Mouse (Mus musculus) lung, embryonic 14.5 days (tissue): ENCODE data around the gene Gm13030. TPM values are rescaled to one million over a fixed set of nuclear protein-coding genes. Genes with fewer than 3 reads are reported as not detected.
A peak's percentile ranks its signal among the peaks of the same experiment; 100 is the strongest.

ENCODE experiments used
- ATAC-seq: fragments of 200-750 bp; cut with Nextera tagmentation; 2 replicates; pipeline ENCODE4 v1.8.0; 2017; ENCODE audit warnings: mild to moderate bottlenecking, moderate TSS enrichment, moderate library complexity; ENCODE audit not compliant: insufficient read depth
- DNase-seq: peaks from one replicate; pipeline ENCODE4 v3.0.0-alpha.2; 2015
- H3K27ac ChIP-seq: fragments of 300-500 bp; sonication (generic); 2 replicates; pipeline ENCODE4 v1.5.1; 2014; ENCODE audit warnings: low read depth, mild to moderate bottlenecking, moderate library complexity
- H3K27me3 ChIP-seq: fragments of 300-500 bp; sonication (generic); 2 replicates; pipeline ENCODE4 v1.6.1; 2014; ENCODE audit warnings: low read length, control low read depth; ENCODE audit not compliant: insufficient read depth
- H3K36me3 ChIP-seq: fragments of 300-500 bp; sonication (generic); 2 replicates; pipeline ENCODE4 v1.6.1; 2014; ENCODE audit warnings: control low read depth; ENCODE audit not compliant: insufficient read depth
- H3K4me1 ChIP-seq: fragments of 300-500 bp; sonication (generic); 2 replicates; pipeline ENCODE4 v1.6.1; 2014; ENCODE audit warnings: antibody characterized with exemption, control low read depth; ENCODE audit not compliant: insufficient read depth
- H3K4me2 ChIP-seq: fragments of 300-500 bp; sonication (generic); 2 replicates; pipeline ENCODE4 v1.6.1; 2014; ENCODE audit warnings: mild to moderate bottlenecking
- H3K4me3 ChIP-seq: fragments of 300-500 bp; sonication (generic); 2 replicates; pipeline ENCODE4 v1.5.1; 2014; ENCODE audit warnings: low read depth, low read length
- H3K9ac ChIP-seq: fragments of 300-500 bp; sonication (generic); 2 replicates; pipeline ENCODE4 v1.6.1; 2014
- H3K9me3 ChIP-seq: fragments of 300-500 bp; sonication (generic); 2 replicates; pipeline ENCODE4 v1.6.1; 2016; ENCODE audit warnings: low read depth, low read length, control low read depth
- CTCF ChIP-seq: IDR thresholded peaks from 2 replicates; pipeline ENCODE4 v1.5.1; 2016; ENCODE audit warnings: antibody characterized with exemption, low read depth
- WGBS: fragments of 180-500 bp; shearing (Covaris S2); extraction: QIAGEN DNeasy Blood & Tissue Kit; methylation state at CpG from one replicate; pipeline ENCODE4 v1.1.7; 2014; 5-methylcytosine and 5-hydroxymethylcytosine counted together
- polyA plus RNA-seq: library from polyadenylated mRNA; unstranded; fragments of >200 nt; fragmentation: Nextera tagmentation; extraction: Ambion mirVana; gene quantifications from 2 replicates; pipeline ENCODE4 v1.2.1, GENCODE M21; 2014

Gene Gm13030
- polyA plus RNA-seq, 1 experiment from 2014 or later = not detected

DNA sequence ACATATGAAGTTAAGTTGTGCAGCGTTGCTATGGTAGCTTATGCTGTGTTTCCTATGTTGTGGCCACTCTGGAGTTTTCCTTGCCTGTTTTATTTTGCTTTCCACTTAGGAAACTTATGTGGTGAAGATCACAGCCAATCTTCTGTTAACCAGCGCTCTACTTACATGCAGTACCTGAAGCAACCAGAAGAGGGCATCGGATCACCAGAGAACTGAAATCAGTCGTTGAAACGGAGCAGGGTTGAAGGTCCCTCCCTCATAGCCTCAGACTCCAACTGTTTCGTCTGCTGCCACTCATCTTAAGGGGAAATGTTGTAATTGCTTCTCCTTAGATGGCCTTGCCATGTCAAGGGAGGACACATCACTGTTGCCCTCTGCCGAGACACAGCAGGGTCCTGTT is 7.4 kb downstream of the Gm13030 start:
- 11% methylated on average over 7 of the region's 7 CpGs for WGBS
- no peaks in the 10 kb centered on the region for H3K9me3 ChIP-seq
- no peak overlapping the region for H3K4me3 ChIP-seq
- H3K27ac ChIP-seq = no peak overlapping the region
- DNase-seq = peak; percentile 90
- peak; percentile 94 for TF ChIP-seq CTCF
- no peak overlapping the region for H3K9ac ChIP-seq
- H3K36me3 ChIP-seq = no peaks in the 10 kb centered on the region
- no peak for ATAC-seq
- H3K4me1 ChIP-seq = no peaks in the 10 kb centered on the region
- no peak overlapping the region for H3K4me2 ChIP-seq
- no peaks in the 10 kb centered on the region for H3K27me3 ChIP-seq

DNA sequence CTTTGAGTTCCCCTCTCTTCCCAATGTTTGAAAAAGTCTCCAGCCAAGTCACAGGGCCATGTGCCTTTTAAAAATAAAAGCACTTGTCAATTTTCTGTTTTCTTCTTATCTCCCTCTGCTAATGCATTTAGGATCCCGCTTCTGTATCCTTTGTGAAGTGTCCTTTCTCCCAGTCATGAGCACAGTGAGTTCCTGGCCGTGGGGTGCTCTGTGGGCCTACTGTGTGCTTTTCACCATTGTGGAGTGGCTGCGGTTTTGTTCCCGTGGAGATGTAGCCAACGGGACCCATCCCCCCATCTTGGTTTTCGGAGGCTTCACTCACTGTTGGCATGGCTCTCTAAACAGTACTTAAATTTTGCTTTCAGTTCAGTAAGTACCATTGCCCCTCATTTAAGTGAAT is 7.8 kb downstream of the Gm13030 start:
- ATAC-seq (no peak), DNase-seq (no peak)
- TF ChIP-seq CTCF = no peak
- no peaks in the 10 kb centered on the region for H3K36me3 ChIP-seq
- H3K9me3 ChIP-seq = no peaks in the 10 kb centered on the region
- no peak overlapping the region for H3K4me2 ChIP-seq
- H3K4me3 ChIP-seq = no peak overlapping the region
- H3K9ac ChIP-seq = no peak overlapping the region
- no peaks in the 10 kb centered on the region for H3K4me1 ChIP-seq
- no peaks in the 10 kb centered on the region for H3K27me3 ChIP-seq
- no peak overlapping the region for H3K27ac ChIP-seq
- 63% methylated on average over 6 of the region's 6 CpGs for WGBS

DNA sequence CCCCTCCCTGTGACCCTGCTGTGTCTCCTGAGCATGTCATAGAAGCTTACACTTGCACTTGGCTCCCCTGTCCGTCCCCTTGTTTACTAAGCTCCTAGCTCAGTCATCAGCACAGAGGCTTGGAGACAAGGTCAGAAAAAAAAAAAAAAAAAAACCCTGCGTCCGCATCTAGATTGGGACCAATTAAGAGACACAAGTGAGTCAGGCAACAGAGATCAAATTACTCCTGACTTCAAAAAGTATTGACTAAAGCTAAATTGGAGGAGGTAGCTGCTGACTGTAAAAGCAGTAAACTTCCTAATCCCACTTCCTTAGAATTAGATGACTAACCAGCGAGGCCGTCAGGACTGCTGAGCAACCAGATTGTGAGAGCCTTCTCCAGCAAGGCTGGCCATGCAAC is 8.7 kb downstream of the Gm13030 start:
- Histone ChIP-seq H3K36me3 (no peaks in the 10 kb centered on the region), H3K4me3 (no peak overlapping the region), H3K4me2 (no peak overlapping the region), H3K27me3 (no peaks in the 10 kb centered on the region), H3K9ac (no peak overlapping the region), H3K9me3 (no peaks in the 10 kb centered on the region), H3K4me1 (no peaks in the 10 kb centered on the region), H3K27ac (no peak overlapping the region)
- ATAC-seq = no peak
- no peak for TF ChIP-seq CTCF
- DNase-seq = no peak
- WGBS = 36% methylated on average over 5 of the region's 5 CpGs

DNA sequence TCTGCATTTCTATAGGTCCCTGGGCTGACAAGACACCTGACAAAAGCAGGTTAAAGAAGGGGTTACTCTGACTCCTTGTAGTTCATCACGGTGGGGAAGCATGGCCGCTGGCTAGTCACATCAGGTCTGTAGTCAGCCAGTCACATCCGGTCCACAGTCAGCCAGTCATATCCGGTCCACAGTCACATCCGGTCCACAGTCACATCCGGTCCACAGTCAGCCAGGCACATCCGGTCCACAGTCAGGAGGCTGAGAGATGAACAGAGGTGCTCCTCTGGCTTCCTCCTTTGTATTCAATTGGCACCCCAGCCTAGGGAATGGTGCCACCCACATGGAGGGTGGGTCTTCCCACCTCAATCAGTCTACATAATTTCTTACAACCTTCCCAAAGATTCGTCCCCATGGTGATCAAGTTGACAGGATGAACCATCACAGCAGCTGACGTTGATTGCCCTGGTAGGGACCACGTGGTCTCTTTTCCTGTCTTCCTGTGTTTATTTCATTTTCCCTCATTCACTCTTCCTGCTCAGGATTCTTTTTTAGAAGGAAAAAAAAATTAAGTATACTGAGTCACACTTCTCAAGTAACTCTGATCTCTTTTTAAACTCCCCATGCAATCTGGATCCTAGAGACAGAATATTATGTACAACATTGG is 10.3 kb downstream of the Gm13030 start, which contains the start of gene Pla2g5:
TSS of gene Pla2g5 (minus strand) at position 139 of the 655 bp plus-strand sequence.
- Histone ChIP-seq H3K4me3 (no peak within 1 kb of the TSS), H3K36me3 (no peaks in the 10 kb centered on the region), H3K9ac (no peak within 1 kb of the TSS), H3K4me1 (no peaks in the 10 kb centered on the region), H3K27ac (no peak within 1 kb of the TSS), H3K9me3 (no peaks in the 10 kb centered on the region), H3K27me3 (no peaks in the 10 kb centered on the region), H3K4me2 (no peak within 1 kb of the TSS)
- no peak for TF ChIP-seq CTCF
- WGBS = 56% methylated on average over 10 of the region's 10 CpGs
- ATAC-seq (no peak), DNase-seq (no peak)

DNA sequence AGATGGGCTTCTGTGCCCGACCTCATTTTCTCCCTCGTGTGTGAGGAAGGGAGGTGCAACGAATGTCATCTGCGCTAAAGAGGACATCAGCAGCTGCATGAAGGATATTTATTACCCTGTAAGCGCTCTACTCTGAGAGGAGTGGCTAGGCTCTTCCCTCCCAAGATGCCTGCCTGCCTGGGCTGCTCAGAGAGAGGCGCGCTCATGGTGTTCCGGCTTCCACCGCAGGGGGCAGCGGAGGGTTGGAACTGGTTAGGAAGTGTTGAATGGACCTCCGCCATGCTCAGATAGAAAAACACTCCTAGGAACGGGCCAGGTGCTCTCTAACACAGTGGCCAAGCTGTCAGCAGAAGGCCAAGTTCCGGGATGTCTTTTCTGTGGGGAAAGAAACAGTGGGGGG is 14.0 kb downstream of the Gm13030 start:
- H3K4me2 ChIP-seq = peak overlapping the region; percentile 51
- H3K27ac ChIP-seq = no peak overlapping the region
- H3K4me1 ChIP-seq = no peaks in the 10 kb centered on the region
- peak; percentile 83 for ATAC-seq
- H3K4me3 ChIP-seq = no peak overlapping the region
- H3K9me3 ChIP-seq = no peaks in the 10 kb centered on the region
- no peak overlapping the region for H3K9ac ChIP-seq
- H3K36me3 ChIP-seq = no peaks in the 10 kb centered on the region
- WGBS = 5% methylated on average over 13 of the region's 13 CpGs
- DNase-seq = peak; percentile 85
- H3K27me3 ChIP-seq = no peaks in the 10 kb centered on the region
- peak; percentile 83 for TF ChIP-seq CTCF

DNA sequence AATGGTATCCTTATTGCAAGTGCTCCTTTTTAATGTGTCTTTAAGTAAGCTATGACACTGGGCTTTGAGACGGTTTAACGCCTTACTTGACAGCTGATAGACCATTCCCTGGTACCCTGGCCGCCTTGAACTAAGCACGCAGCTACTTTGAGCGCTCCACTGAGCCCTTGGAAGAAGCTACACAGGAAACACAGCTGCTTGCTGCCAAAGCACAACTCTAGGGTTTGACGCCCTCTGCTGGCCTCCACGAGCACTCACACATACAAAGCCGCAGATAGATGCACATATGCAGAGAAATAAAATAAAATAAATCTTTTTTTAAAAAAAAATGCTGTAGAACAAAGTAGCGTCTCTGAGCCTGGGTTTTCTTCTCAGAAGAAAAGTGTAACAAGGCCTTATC is 14.5 kb downstream of the Gm13030 start:
- Histone ChIP-seq H3K27me3 (no peaks in the 10 kb centered on the region), H3K27ac (no peak overlapping the region), H3K4me1 (no peaks in the 10 kb centered on the region), H3K4me3 (no peak overlapping the region), H3K4me2 (peak overlapping the region; percentile 51), H3K36me3 (no peaks in the 10 kb centered on the region), H3K9me3 (no peaks in the 10 kb centered on the region), H3K9ac (no peak overlapping the region)
- peak; percentile 63 for TF ChIP-seq CTCF
- DNase-seq (peak; percentile 71), ATAC-seq (no peak)
- WGBS = 16% methylated on average over 9 of the region's 9 CpGs

DNA sequence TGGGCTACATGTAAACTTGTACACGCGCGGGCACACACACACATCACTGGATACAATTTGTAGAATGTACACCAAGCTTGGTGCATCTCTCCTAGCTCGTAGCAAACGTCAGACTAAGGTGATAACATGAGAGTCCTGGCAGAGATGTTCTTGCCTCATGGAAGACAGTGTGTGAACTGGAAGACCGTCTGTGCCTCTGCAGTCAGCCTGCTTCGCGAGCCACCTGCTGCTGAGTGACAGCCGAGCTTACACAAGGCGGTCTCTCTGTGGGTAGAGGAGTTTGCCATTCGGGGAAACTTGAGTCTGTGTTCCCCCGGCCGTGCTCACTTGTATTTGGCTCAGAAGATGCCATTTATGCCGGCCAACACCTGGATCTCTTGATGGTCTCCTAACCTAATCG is 15.3 kb downstream of the Gm13030 start:
- DNase-seq = no peak
- WGBS = 62% methylated on average over 15 of the region's 15 CpGs
- Histone ChIP-seq H3K9ac (no peak overlapping the region), H3K4me3 (no peak overlapping the region), H3K27me3 (no peaks in the 10 kb centered on the region), H3K4me2 (no peak overlapping the region), H3K36me3 (no peaks in the 10 kb centered on the region), H3K4me1 (no peaks in the 10 kb centered on the region), H3K9me3 (no peaks in the 10 kb centered on the region), H3K27ac (no peak overlapping the region)
- no peak for ATAC-seq
- no peak for TF ChIP-seq CTCF

DNA sequence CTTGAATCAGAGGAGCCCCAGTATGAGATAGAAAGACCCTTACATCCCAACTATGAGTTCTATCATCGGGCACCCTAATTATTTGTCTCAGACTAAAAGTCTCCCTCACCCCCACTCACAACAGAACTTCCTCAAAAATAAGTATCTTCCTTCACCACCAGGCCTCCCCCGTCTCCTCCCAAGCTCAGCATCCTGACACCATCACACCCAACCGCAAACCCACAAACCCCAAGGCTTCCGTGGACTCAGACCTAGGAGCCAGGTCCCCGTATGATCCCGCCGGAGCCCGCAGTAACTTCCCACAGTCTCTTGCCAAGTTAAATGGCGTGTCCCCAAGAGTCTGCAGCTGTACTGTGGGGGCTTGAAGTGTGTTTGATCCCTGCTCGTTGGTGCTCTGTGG is 16.2 kb downstream of the Gm13030 start:
- TF ChIP-seq CTCF = no peak
- Histone ChIP-seq H3K27ac (no peak overlapping the region), H3K9ac (no peak overlapping the region), H3K27me3 (no peaks in the 10 kb centered on the region), H3K36me3 (no peaks in the 10 kb centered on the region), H3K4me2 (no peak overlapping the region), H3K4me3 (no peak overlapping the region), H3K4me1 (no peaks in the 10 kb centered on the region), H3K9me3 (no peaks in the 10 kb centered on the region)
- ATAC-seq = no peak
- no peak for DNase-seq
- 78% methylated on average over 10 of the region's 10 CpGs for WGBS
